ENCODE assay signal across 13 mouse cellular contexts in the genomic region with DNA sequence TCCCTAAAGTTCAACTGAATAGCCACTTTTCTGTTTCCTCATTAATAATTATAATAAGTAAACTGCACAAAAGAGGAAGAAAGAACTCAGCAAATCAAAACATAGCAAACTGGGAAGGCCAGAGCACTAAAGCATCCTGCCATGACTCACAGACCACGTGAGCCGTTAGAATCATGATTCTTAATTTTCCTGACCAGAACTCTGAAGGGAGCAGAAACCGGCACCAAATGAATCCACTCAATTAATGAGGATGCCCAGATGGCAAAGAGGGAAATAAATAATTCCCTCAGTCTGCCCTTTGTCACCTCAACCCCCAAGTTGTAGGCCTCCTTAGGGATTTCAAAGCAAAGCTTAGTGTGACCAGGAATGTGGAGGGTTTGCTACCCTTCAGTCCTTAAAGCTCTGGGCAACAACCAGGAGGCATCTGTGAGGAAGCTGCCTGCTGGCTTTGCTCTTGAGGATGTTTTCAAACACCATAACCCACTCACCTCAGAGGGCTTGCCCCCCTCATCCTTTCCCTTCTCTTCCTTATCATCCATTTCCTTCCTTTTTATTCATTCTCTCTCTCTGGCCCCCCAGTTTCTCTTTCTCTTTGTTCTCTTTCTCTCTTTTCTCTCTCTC.
DNase-seq lines count a peak whose midpoint lies in the region; ATAC-seq and TF ChIP-seq lines count a peak whose summit lies in the region.
"Had no signal": no experiment of that assay in that cellular context is flagged by ENCODE, and none has a peak within 500 bp of the region (broad histone marks: within the 10 kb centered on the region; RNA-seq: fewer than 3 reads in every experiment).

No protein-coding gene starts in this region.

- DNase-seq in kidney, adult 2 months = peak; percentile 26
- DNase-seq in kidney, postnatal 10 days = no peak
- peak; percentile 23 for DNase-seq in 3T3-L1 (ENCODE audit: low read depth, low spot score)
- no peak for DNase-seq in embryonic facial prominence, embryonic 10.5 days (ENCODE audit: low spot score)
- DNase-seq in layer of hippocampus, adult 8-10 months (ENCODE audit: low spot score in 2 of 2) = no peak
- no peak for DNase-seq in right cerebral cortex, adult 2 months (ENCODE audit: low spot score in 2 of 2)
- DNase-seq: right cerebral cortex, adult 18-20 months had no signal

- H3K4me3 ChIP-seq in kidney, adult 2 months (ENCODE audit: insufficient read depth, low read depth, low read length) = no peak overlapping the region
- no peak overlapping the region for H3K4me3 ChIP-seq in C2C12 (ENCODE audit: insufficient read depth, poor library complexity, severe bottlenecking)
- no peak overlapping the region for H3K4me3 ChIP-seq in embryonic facial prominence, embryonic 10.5 days
- no peak overlapping the region for H3K4me3 ChIP-seq in intestine, postnatal 0 days (ENCODE audit: low read depth, low read length)
- H3K4me3 ChIP-seq: erythroblast, embryonic 14.5 days; left cerebral cortex, adult 2 months; liver, embryonic 12.5 days had no signal

- no peak for ATAC-seq in intestine, postnatal 0 days
- ATAC-seq: liver, embryonic 12.5 days; lung, postnatal 0 days had no signal

- no peaks in the 10 kb centered on the region for H3K27me3 ChIP-seq in kidney, adult 2 months (replicated peaks; ENCODE audit: control insufficient read depth, insufficient read depth, low read length)
- no peaks in the 10 kb centered on the region for H3K27me3 ChIP-seq in C2C12 (ENCODE audit: control insufficient read depth, insufficient read depth, insufficient read length)
- 0 out of 2 replicates have a peak, but pooled peaks cover 6% of the 10 kb centered on the region for H3K27me3 ChIP-seq in embryonic facial prominence, embryonic 10.5 days (replicated peaks; ENCODE audit: low read depth, poor library complexity, severe bottlenecking)
- H3K27me3 ChIP-seq in intestine, postnatal 0 days (replicated peaks; ENCODE audit: control insufficient read depth, insufficient read depth, low read length) = no peaks in the 10 kb centered on the region
- H3K27me3 ChIP-seq: liver, embryonic 12.5 days had no signal

- no peaks in the 10 kb centered on the region for H3K79me3 ChIP-seq in C2C12 (ENCODE audit: low read depth)

- H3ac ChIP-seq in C2C12 (ENCODE audit: control insufficient read depth, insufficient read length, low read depth) = no peak overlapping the region

- H3K4me1 ChIP-seq in kidney, adult 2 months (ENCODE audit: control insufficient read depth, insufficient read depth, low read length) = no peaks in the 10 kb centered on the region
- peaks cover 33% of the 10 kb centered on the region for H3K4me1 ChIP-seq in embryonic facial prominence, embryonic 10.5 days
- no peaks in the 10 kb centered on the region for H3K4me1 ChIP-seq in intestine, postnatal 0 days (replicated peaks; ENCODE audit: control insufficient read depth, insufficient read depth, low read length)
- H3K4me1 ChIP-seq: liver, embryonic 12.5 days had no signal

- TF ChIP-seq POLR2A in kidney, adult 2 months (IDR thresholded peaks at IDR 0.05; ENCODE audit: low read depth, low read length) = no peak

- no peak for TF ChIP-seq CTCF in kidney, adult 2 months (conservative IDR thresholded peaks at IDR 0.05; ENCODE audit: insufficient read depth, insufficient read length, low read depth, low read length)
- no peak for TF ChIP-seq CTCF in C2C12 (IDR thresholded peaks at IDR 0.05; ENCODE audit: control insufficient read depth, insufficient read depth, insufficient read length)
- TF ChIP-seq CTCF in intestine, postnatal 0 days (IDR thresholded peaks at IDR 0.05; ENCODE audit: low read depth) = no peak

- WGBS in kidney, adult 2 months = 42% methylated on average over 3 of the region's 3 CpGs
- WGBS in embryonic facial prominence, embryonic 10.5 days = 67% methylated on average over 3 of the region's 3 CpGs
- WGBS in intestine, postnatal 0 days = 53% methylated on average over 3 of the region's 3 CpGs

- H3K9me3 ChIP-seq in embryonic facial prominence, embryonic 10.5 days = no peaks in the 10 kb centered on the region
- no peaks in the 10 kb centered on the region for H3K9me3 ChIP-seq in intestine, postnatal 0 days (ENCODE audit: control insufficient read depth)

- no peaks in the 10 kb centered on the region for H3K36me3 ChIP-seq in kidney, adult 2 months (ENCODE audit: control insufficient read depth, insufficient read depth, low read length)
- H3K36me3 ChIP-seq in C2C12 (ENCODE audit: control insufficient read depth, insufficient read depth) = no peaks in the 10 kb centered on the region
- no peaks in the 10 kb centered on the region for H3K36me3 ChIP-seq in embryonic facial prominence, embryonic 10.5 days (replicated peaks)
- no peaks in the 10 kb centered on the region for H3K36me3 ChIP-seq in intestine, postnatal 0 days (ENCODE audit: control insufficient read depth, insufficient read depth)
- H3K36me3 ChIP-seq: liver, embryonic 12.5 days had no signal

- no peak overlapping the region for H3K27ac ChIP-seq in kidney, adult 2 months (ENCODE audit: insufficient read depth, low read depth, low read length)
- H3K27ac ChIP-seq in embryonic facial prominence, embryonic 10.5 days (replicated peaks) = peak overlapping the region; percentile 77
- no peak overlapping the region for H3K27ac ChIP-seq in intestine, postnatal 0 days (ENCODE audit: low read depth, low read length)
- H3K27ac ChIP-seq: left cerebral cortex, adult 2 months; liver, embryonic 12.5 days had no signal

- no peak overlapping the region for H3K9ac ChIP-seq in intestine, postnatal 0 days (ENCODE audit: low read depth, low read length)
- H3K9ac ChIP-seq: liver, embryonic 12.5 days had no signal

- H3K4me2 ChIP-seq in intestine, postnatal 0 days (replicated peaks; ENCODE audit: low read depth) = no peak overlapping the region
- H3K4me2 ChIP-seq: liver, embryonic 12.5 days had no signal

- H3K79me2 ChIP-seq in C2C12 (ENCODE audit: control insufficient read depth, insufficient read depth) = no peaks in the 10 kb centered on the region

TF ChIP-seq in C2C12, 6 proteins besides CTCF, POLR2A, EP300 and RAD21:
- TF ChIP-seq USF1 (IDR thresholded peaks at IDR 0.05; ENCODE audit: low read depth) (peak; percentile 91), CEBPB (IDR thresholded peaks at IDR 0.05; ENCODE audit: low read depth) (no peak)

Comparison
In these comparisons a context has a peak if more than half of its experiments do, and no peak if none do; other contexts are left out.
1. DNase-seq: peak in kidney, adult 2 months (single experiment) and 3T3-L1 (single experiment); none in kidney, postnatal 10 days (single experiment), embryonic facial prominence, embryonic 10.5 days (single experiment), layer of hippocampus, adult 8-10 months (0 of 2) and right cerebral cortex, adult 2 months (0 of 2).